Mouse (Mus musculus): ENCODE results near the gene H1fnt. TPM values are rescaled to one million over a fixed set of nuclear protein-coding genes. Genes with fewer than 3 reads are reported as not detected.

H1fnt gene
- total RNA-seq (2023), result not detected

DNA sequence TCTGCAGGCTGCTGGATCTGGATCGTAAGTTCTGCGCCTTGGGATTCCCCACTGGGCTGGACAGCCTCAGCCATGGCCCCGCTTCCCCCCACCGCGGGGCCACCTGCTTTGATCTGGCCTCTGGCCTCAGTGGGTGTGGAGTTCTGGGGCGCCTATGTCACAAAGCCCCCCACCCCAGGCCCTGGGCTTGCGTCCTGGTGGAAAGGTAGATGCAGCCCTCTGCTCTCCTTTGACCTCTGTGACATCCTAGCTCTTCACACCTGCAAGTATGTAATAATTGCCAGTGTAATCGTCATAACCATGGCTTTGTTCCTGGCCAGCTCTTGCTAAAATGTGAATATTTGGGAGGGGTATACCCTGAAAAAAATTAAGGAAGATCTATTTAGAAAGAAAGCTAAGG is at the start of gene H1fnt:
H1fnt (minus strand) TSS at position 101 of the 400 bp plus-strand sequence.

DNA sequence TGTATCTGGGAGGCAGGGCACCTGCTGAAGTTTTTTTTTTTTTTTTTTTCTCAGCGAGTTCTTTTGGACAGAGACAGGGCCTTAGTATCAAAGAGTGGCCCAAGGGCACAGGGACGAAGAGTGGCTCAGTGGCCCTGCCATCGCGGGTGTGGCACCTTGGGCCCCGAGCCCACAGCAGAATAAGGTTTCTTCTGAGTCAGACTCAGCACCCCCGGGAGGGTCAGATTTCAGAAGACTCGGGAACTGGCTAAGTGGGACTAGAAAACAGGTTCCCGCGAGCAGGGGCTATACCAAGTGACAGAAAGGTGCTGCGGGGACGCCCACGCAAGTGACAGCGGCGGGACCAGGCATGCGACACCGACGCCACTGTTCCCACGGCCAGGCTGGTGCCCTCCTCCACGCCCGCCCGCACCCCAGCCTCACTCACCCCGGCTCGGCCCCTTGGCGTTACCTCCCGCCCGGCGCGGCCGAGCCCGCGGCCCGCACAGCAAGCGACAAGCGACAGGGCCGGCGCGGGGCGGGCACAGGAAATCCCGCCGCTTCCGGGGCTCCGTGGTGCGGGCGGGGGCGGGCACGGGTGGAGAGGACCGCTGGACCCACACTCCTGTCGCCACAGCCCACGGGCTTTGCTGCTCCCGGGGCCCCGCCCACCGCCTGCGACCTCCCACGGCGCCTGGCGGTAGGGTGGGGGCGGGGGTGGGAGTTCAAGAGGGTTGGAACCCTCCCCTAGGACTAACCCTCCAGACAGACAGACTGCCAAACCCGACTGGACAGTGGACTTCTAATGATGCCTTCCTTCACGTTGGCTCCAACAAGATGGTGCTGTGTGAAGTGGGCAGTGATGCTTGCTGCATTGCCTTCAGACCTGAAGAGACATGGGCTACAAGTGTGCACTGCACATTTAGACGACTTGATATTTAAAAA is 38.8 kb upstream of the H1fnt start, which contains the start of gene Zfp641:
Zfp641 (minus strand) TSS at position 534 of the 924 bp plus-strand sequence.

GRCm38 (mm10) chr15:98234350-98234749 is 22.7 kb downstream of the H1fnt start, which contains the start of gene Olfr286:
Gene Olfr286, minus strand, starts transcription at chr15:98234450.

GRCm38 (mm10) chr15:98220877-98221276 is 36.2 kb downstream of the H1fnt start, which contains the start of the genes Gm44579 and Olfr287:
Gene Gm44579, minus strand, starts transcription at chr15:98220977.
Gene Olfr287, minus strand, starts transcription at chr15:98221056.

Other genes starting within 250 kb of the H1fnt start
- 1 to 10 TPM; 4.7 to 5.5 TPM for gene Pfkm, start 164.7 kb downstream of the H1fnt start, total RNA-seq (2023)
- gene Senp1, start 163.5 kb downstream of the H1fnt start, total RNA-seq (2023), result 10 to 100 TPM; 63.4 to 70.5 TPM
- 10 to 100 TPM; 21.2 to 27.4 TPM for gene Asb8, start 91.7 kb downstream of the H1fnt start, total RNA-seq (2023)
- gene Ccdc184, start 90.1 kb downstream of the H1fnt start, total RNA-seq (2023), result not detected
- gene Olfr288, start 61.8 kb downstream of the H1fnt start, total RNA-seq (2023), result not detected
- gene Gm44579, start 36.3 kb downstream of the H1fnt start, total RNA-seq (2023), result not detected
- not detected for gene Olfr287, start 36.2 kb downstream of the H1fnt start, total RNA-seq (2023)
- not detected for gene Olfr286, start 22.8 kb downstream of the H1fnt start, total RNA-seq (2023)
- not detected for gene Zfp641, start 38.9 kb upstream of the H1fnt start, total RNA-seq (2023)
- gene Olfr285, start 60.1 kb upstream of the H1fnt start, total RNA-seq (2023), result not detected
- gene Olfr284, start 83.7 kb upstream of the H1fnt start, total RNA-seq (2023), result not detected
- not detected for gene Olfr283, start 123.7 kb upstream of the H1fnt start, total RNA-seq (2023)
- gene Olfr282, start 173.9 kb upstream of the H1fnt start, total RNA-seq (2023), result not detected
- not detected for gene Olfr281, start 195.3 kb upstream of the H1fnt start, total RNA-seq (2023)
- gene OR5BS1P, start 212.6 kb upstream of the H1fnt start, total RNA-seq (2023), result not detected
- under 1 TPM in 1 of 2 experiments, not detected in 1; 0.75 TPM for gene Lalba, start 225.4 kb upstream of the H1fnt start, total RNA-seq (2023)
- gene Olfr279, start 235.1 kb upstream of the H1fnt start, total RNA-seq (2023), result not detected

Measured in B cell, adult 67 days (primary cell).